Mouse (Mus musculus): ENCODE results near the gene Gal3st2b.
"Not testable (repeated sequence)": the region's sequence is repeated elsewhere in the genome, so short reads cannot be mapped to it uniquely, and the experiment has no call there.

DNA sequence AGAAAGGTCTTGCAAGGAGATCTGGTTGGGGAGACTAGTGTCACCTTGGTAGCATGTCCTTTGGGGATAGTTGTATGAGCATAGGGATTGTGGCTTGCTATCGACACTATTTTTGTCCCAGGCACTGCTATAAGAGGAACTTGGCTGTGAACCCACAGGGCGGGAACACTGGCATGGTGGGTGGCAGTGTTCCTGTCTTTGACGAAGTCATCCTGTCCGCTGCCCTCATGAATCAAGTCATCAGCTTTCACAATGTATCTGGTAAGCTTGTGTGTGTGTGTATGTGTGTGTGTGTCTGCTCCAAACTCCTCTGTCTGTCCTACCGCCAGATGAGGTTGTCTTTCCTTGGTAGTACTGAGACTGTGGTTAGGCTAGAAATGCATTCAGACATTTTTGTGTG, 11.4 kb upstream of the Gal3st2b start:
- TF ChIP-seq CTCF (IDR thresholded peaks at IDR 0.05); POLR2A (IDR thresholded peaks at IDR 0.05; ENCODE audit: insufficient read depth, low read depth, low read length); EP300 (IDR thresholded peaks at IDR 0.05; ENCODE audit: insufficient read depth, low read depth, low read length): not testable (repeated sequence)
